ENCODE assay signal across 13 mouse cellular contexts in the genomic region with DNA sequence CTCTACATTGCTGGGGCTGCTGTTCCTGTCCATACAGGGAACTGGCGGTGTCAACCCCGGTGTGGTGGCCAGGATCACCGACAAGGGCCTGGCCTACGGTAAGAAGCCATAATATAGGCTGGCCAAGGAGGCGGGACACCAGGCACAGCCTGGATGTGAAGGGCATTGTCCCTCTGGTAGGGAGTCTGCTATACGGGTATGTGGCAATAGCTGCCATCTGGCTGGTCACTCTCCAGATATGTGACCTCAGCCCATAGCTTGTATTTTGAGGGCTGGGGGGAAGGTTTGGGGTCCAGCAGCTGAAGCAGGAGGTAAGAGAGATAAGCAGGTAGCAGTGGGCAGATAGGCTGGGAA. TPM values are rescaled to one million over a fixed set of nuclear protein-coding genes. Genes with fewer than 3 reads are reported as not detected.
DNase-seq lines count a peak whose midpoint lies in the region; ATAC-seq lines count a peak whose summit lies in the region.
"Had no signal": no experiment of that assay in that cellular context is flagged by ENCODE, and none has a peak within 500 bp of the region (broad histone marks: within the 10 kb centered on the region; RNA-seq: fewer than 3 reads in every experiment).

No protein-coding gene starts in this region.

- no peak for ATAC-seq in heart, embryonic 13.5 days (ENCODE audit: extremely low read depth, insufficient number of reproducible peaks, low FRiP score, low TSS enrichment)
- ATAC-seq in midbrain, embryonic 11.5 days (ENCODE audit: low FRiP score), result no peak
- peak; percentile 47; the same call in 1 of the 2 replicates for ATAC-seq in limb, embryonic 11.5 days (ENCODE audit: insufficient number of reproducible peaks, low FRiP score, low TSS enrichment, low read depth)
- ATAC-seq in stomach, embryonic 16.5 days (ENCODE audit: insufficient read depth, low FRiP score), result 0 out of 2 replicates have a peak, but pooled peaks have one; percentile 3
- no peak for ATAC-seq in granulocyte monocyte progenitor cell, adult 5-6 weeks (replicated peaks; ENCODE audit: poor library complexity, severe bottlenecking)

- peak overlapping the region; percentile 30 for H3K4me3 ChIP-seq in heart, embryonic 13.5 days
- no peak overlapping the region for H3K4me3 ChIP-seq in midbrain, embryonic 10.5 days
- no peak overlapping the region for H3K4me3 ChIP-seq in midbrain, embryonic 11.5 days (ENCODE audit: low read depth, low read length)
- H3K4me3 ChIP-seq in limb, embryonic 11.5 days (ENCODE audit: low read depth, low read length), result no peak overlapping the region; the same call in 1 of the 2 replicates
- no peak overlapping the region for H3K4me3 ChIP-seq in stomach, embryonic 16.5 days (replicated peaks; ENCODE audit: low read length)

- no peaks in the 10 kb centered on the region for H3K9me3 ChIP-seq in heart, embryonic 13.5 days
- H3K9me3 ChIP-seq in midbrain, embryonic 10.5 days (replicated peaks), result no peaks in the 10 kb centered on the region
- H3K9me3 ChIP-seq in midbrain, embryonic 11.5 days (ENCODE audit: control insufficient read depth, low read length), result no peaks in the 10 kb centered on the region
- H3K9me3 ChIP-seq in limb, embryonic 11.5 days (ENCODE audit: control insufficient read depth, low read length), result no peaks in the 10 kb centered on the region
- no peaks in the 10 kb centered on the region for H3K9me3 ChIP-seq in stomach, embryonic 16.5 days (replicated peaks; ENCODE audit: control insufficient read depth, low read length)

- no peak for DNase-seq in heart, postnatal 25 days (ENCODE audit: low spot score)
- no peak for DNase-seq in midbrain, embryonic 10.5 days (ENCODE audit: low spot score)
- DNase-seq in midbrain, embryonic 11.5 days (ENCODE audit: low spot score, missing footprints), result no peak
- DNase-seq in limb, embryonic 11.5 days (ENCODE audit: low spot score), result no peak
- no peak for DNase-seq in frontal cortex, postnatal 36 days (ENCODE audit: low spot score in 2 of 2)
- DNase-seq: cerebellum, postnatal 10 days had no signal

- peak overlapping the region; percentile 52 for H3K9ac ChIP-seq in heart, embryonic 13.5 days
- H3K9ac ChIP-seq in midbrain, embryonic 11.5 days (ENCODE audit: low read length), result no peak overlapping the region
- no peak overlapping the region; the same call in 1 of the 2 replicates for H3K9ac ChIP-seq in limb, embryonic 11.5 days (ENCODE audit: low read length)
- H3K9ac ChIP-seq in stomach, embryonic 16.5 days (ENCODE audit: low read length), result peak overlapping the region; percentile 31; the same call in 1 of the 2 replicates

- H3K36me3 ChIP-seq in heart, embryonic 13.5 days, result no peaks in the 10 kb centered on the region
- no peaks in the 10 kb centered on the region for H3K36me3 ChIP-seq in midbrain, embryonic 10.5 days
- H3K36me3 ChIP-seq in midbrain, embryonic 11.5 days (ENCODE audit: control insufficient read depth, insufficient read depth, low read length), result no peaks in the 10 kb centered on the region
- no peaks in the 10 kb centered on the region for H3K36me3 ChIP-seq in limb, embryonic 11.5 days (ENCODE audit: control insufficient read depth, insufficient read depth, low read length)
- no peaks in the 10 kb centered on the region for H3K36me3 ChIP-seq in stomach, embryonic 16.5 days (ENCODE audit: control insufficient read depth, insufficient read depth, low read length)

- peak overlapping the region; percentile 82 for H3K27ac ChIP-seq in heart, embryonic 13.5 days (replicated peaks)
- H3K27ac ChIP-seq in midbrain, embryonic 10.5 days (replicated peaks), result peak overlapping the region; percentile 76
- no peak overlapping the region for H3K27ac ChIP-seq in midbrain, embryonic 11.5 days (ENCODE audit: low read depth, low read length)
- no peak overlapping the region for H3K27ac ChIP-seq in limb, embryonic 11.5 days (replicated peaks; ENCODE audit: low read depth, low read length)
- H3K27ac ChIP-seq in stomach, embryonic 16.5 days (ENCODE audit: low read length), result peak overlapping the region; percentile 52
- H3K27ac ChIP-seq: macrophage had no signal

- WGBS in heart, embryonic 13.5 days, result 36% methylated on average over 6 of the region's 6 CpGs
- 47% methylated on average over 6 of the region's 6 CpGs for WGBS in midbrain, embryonic 10.5 days
- 35% methylated on average over 6 of the region's 6 CpGs for WGBS in midbrain, embryonic 11.5 days
- 45% methylated on average over 6 of the region's 6 CpGs for WGBS in limb, embryonic 11.5 days
- 42% methylated on average over 6 of the region's 6 CpGs for WGBS in stomach, embryonic 16.5 days

- H3K4me1 ChIP-seq in heart, embryonic 13.5 days, result peaks cover 16% of the 10 kb centered on the region
- peaks cover 12% of the 10 kb centered on the region for H3K4me1 ChIP-seq in midbrain, embryonic 10.5 days
- no peaks in the 10 kb centered on the region; the same call in 1 of the 2 replicates for H3K4me1 ChIP-seq in midbrain, embryonic 11.5 days (ENCODE audit: control insufficient read depth, insufficient read depth, low read length)
- H3K4me1 ChIP-seq in limb, embryonic 11.5 days (ENCODE audit: control insufficient read depth, insufficient read depth, low read length), result 0 out of 2 replicates have a peak, but pooled peaks cover 2% of the 10 kb centered on the region
- peaks cover 10% of the 10 kb centered on the region; the same call in 1 of the 2 replicates for H3K4me1 ChIP-seq in stomach, embryonic 16.5 days (ENCODE audit: control insufficient read depth, insufficient read depth, low read length)

- peak overlapping the region; percentile 53 for H3K4me2 ChIP-seq in heart, embryonic 13.5 days
- no peak overlapping the region for H3K4me2 ChIP-seq in midbrain, embryonic 11.5 days
- peak overlapping the region; percentile 15; the same call in 1 of the 2 replicates for H3K4me2 ChIP-seq in limb, embryonic 11.5 days (ENCODE audit: low read depth, severe bottlenecking)
- no peak overlapping the region; the same call in 1 of the 2 replicates for H3K4me2 ChIP-seq in stomach, embryonic 16.5 days (ENCODE audit: low read depth, low read length)

- no peaks in the 10 kb centered on the region for H3K27me3 ChIP-seq in heart, embryonic 13.5 days (replicated peaks)
- H3K27me3 ChIP-seq in midbrain, embryonic 10.5 days (ENCODE audit: low read depth, poor library complexity, severe bottlenecking), result no peaks in the 10 kb centered on the region
- no peaks in the 10 kb centered on the region for H3K27me3 ChIP-seq in midbrain, embryonic 11.5 days (ENCODE audit: control insufficient read depth, insufficient read depth, low read length)
- H3K27me3 ChIP-seq in limb, embryonic 11.5 days (ENCODE audit: control insufficient read depth, insufficient read depth, low read length), result no peaks in the 10 kb centered on the region
- no peaks in the 10 kb centered on the region for H3K27me3 ChIP-seq in stomach, embryonic 16.5 days (ENCODE audit: control insufficient read depth, insufficient read depth, low read length)

- intact Hi-C loops in heart, postnatal 25 days (cut with DNase I), result no loop called here

RNA-seq across cellular contexts. Expression of gene Lbp, which starts 0.4 kb away (rescaled TPM):
- 11.8 and 14.9 TPM in 2 replicates for polyA plus RNA-seq in heart, embryonic 13.5 days (2015; fragmentation: Nextera tagmentation; extraction: Ambion mirVana)
- total RNA-seq in heart, postnatal 25 days (2021), result 1 to 10 TPM; 5.4 to 6.4 TPM
- polyA plus RNA-seq in midbrain, embryonic 10.5 days (2016; fragmentation: Nextera tagmentation; extraction: Ambion mirVana), result 1.6 and 2.0 TPM in 2 replicates
- polyA plus RNA-seq in midbrain, embryonic 11.5 days (2014; fragmentation: Nextera tagmentation; extraction: Ambion mirVana), result 2.3 and 2.8 TPM in 2 replicates
- 3.1 and 4.0 TPM in 2 replicates for polyA plus RNA-seq in limb, embryonic 11.5 days (2014; fragmentation: Nextera tagmentation; extraction: Ambion mirVana)
- 6.3 and 7.0 TPM in 2 replicates for polyA plus RNA-seq in stomach, embryonic 16.5 days (2015; fragmentation: Nextera tagmentation; extraction: Ambion mirVana)
- total RNA-seq in granulocyte monocyte progenitor cell, adult 5-6 weeks (2014; fragmentation: Nextera tagmentation), result 84.4 and 140 TPM in 2 replicates
- total RNA-seq in granulocyte monocyte progenitor cell, adult 5-6 weeks (2017), result 200 and 215 TPM in 2 replicates

RNA-seq across cellular contexts. Expression of gene Bpi, which starts 48.8 kb away (rescaled TPM):
- not detected in 2 replicates for polyA plus RNA-seq in heart, embryonic 13.5 days (2015; fragmentation: Nextera tagmentation; extraction: Ambion mirVana)
- total RNA-seq in heart, postnatal 25 days (2021), result not detected
- not detected in 2 replicates for polyA plus RNA-seq in midbrain, embryonic 10.5 days (2016; fragmentation: Nextera tagmentation; extraction: Ambion mirVana)
- not detected in 2 replicates for polyA plus RNA-seq in midbrain, embryonic 11.5 days (2014; fragmentation: Nextera tagmentation; extraction: Ambion mirVana)
- not detected in 2 replicates for polyA plus RNA-seq in limb, embryonic 11.5 days (2014; fragmentation: Nextera tagmentation; extraction: Ambion mirVana)
- polyA plus RNA-seq in stomach, embryonic 16.5 days (2015; fragmentation: Nextera tagmentation; extraction: Ambion mirVana), result not detected in 2 replicates
- not detected in 2 replicates for total RNA-seq in granulocyte monocyte progenitor cell, adult 5-6 weeks (2014; fragmentation: Nextera tagmentation)
- total RNA-seq in granulocyte monocyte progenitor cell, adult 5-6 weeks (2017), result not detected in 2 replicates
- total RNA-seq: adrenal gland, adult 18-20 months had no signal
- polyA plus RNA-seq: large intestine, adult 2 months; macrophage; stomach, embryonic 14.5 days had no signal

Comparison
In these comparisons a context has a peak if more than half of its experiments do, and no peak if none do; other contexts are left out.
1. H3K27ac ChIP-seq: peak in heart, embryonic 13.5 days (single experiment), midbrain, embryonic 10.5 days (single experiment) and stomach, embryonic 16.5 days (single experiment); none in midbrain, embryonic 11.5 days (single experiment) and limb, embryonic 11.5 days (single experiment).
2. ATAC-seq: peak in limb, embryonic 11.5 days (single experiment) and stomach, embryonic 16.5 days (single experiment); none in heart, embryonic 13.5 days (single experiment), midbrain, embryonic 11.5 days (single experiment) and granulocyte monocyte progenitor cell, adult 5-6 weeks (single experiment).
3. H3K4me2 ChIP-seq: peak in heart, embryonic 13.5 days (single experiment) and limb, embryonic 11.5 days (single experiment); none in midbrain, embryonic 11.5 days (single experiment) and stomach, embryonic 16.5 days (single experiment).
4. H3K9ac ChIP-seq: peak in heart, embryonic 13.5 days (single experiment) and stomach, embryonic 16.5 days (single experiment); none in midbrain, embryonic 11.5 days (single experiment) and limb, embryonic 11.5 days (single experiment).